Mouse (Mus musculus) layer of hippocampus, postnatal 36 days (tissue): ENCODE data around the gene Pcna. TPM values are rescaled to one million over a fixed set of nuclear protein-coding genes. Genes with fewer than 3 reads are reported as not detected.

Experiments
- DNase-seq, 2 experiments: peaks; one replicate each; pipeline ENCODE4 v3.0.0; 2022
- total RNA-seq, 2 experiments: library from RNA; stranded (reverse); gene quantifications; 2 replicates each; pipeline ENCODE4 v1.2.3; 2021

Gene Pcna
- total RNA-seq, 2 experiments from 2014 or later: 47.3 to 52.9 TPM

GRCm38 (mm10) chr2:132233985-132234765, 18.9 kb downstream of the Pcna start:
- no peak for DNase-seq

- no peak for DNase-seq
Measured at GRCm38 (mm10) chr2:132232413-132232945, 20.6 kb downstream of the Pcna start.

GRCm38 (mm10) chr2:132224359-132224758, 28.8 kb downstream of the Pcna start:
- DNase-seq: no peak

- DNase-seq: no peak
Measured at GRCm38 (mm10) chr2:132221611-132222073, 31.5 kb downstream of the Pcna start.

- DNase-seq: no peak
Measured at GRCm38 (mm10) chr2:132211995-132212656, 41.0 kb downstream of the Pcna start.

- no peak for DNase-seq
Measured at GRCm38 (mm10) chr2:132210806-132211312, 42.3 kb downstream of the Pcna start.

- DNase-seq: no peak
Measured at GRCm38 (mm10) chr2:132208246-132208881, 44.8 kb downstream of the Pcna start.

- no peak for DNase-seq
Measured at GRCm38 (mm10) chr2:132206316-132206881, 46.7 kb downstream of the Pcna start.

GRCm38 (mm10) chr2:132205549-132205948, 47.6 kb downstream of the Pcna start:
- DNase-seq: no peak

- no peak for DNase-seq
Measured at GRCm38 (mm10) chr2:132203773-132204172, 49.3 kb downstream of the Pcna start.

- DNase-seq: no peak
Measured at GRCm38 (mm10) chr2:132203186-132203585, 49.9 kb downstream of the Pcna start.

Other genes with a start within 250 kb of the Pcna start
- 10 to 100 TPM; 37.2 to 39.4 TPM for gene Rassf2, start 223.1 kb downstream of the Pcna start, total RNA-seq
- 10 to 100 TPM; 94.4 to 98.1 TPM for gene Slc23a2, start 108.2 kb downstream of the Pcna start, total RNA-seq
- gene Tmem230, start 5.5 kb downstream of the Pcna start, total RNA-seq: 10 to 100 TPM; 31.7 to 32.2 TPM
- gene Cds2, start 9.8 kb upstream of the Pcna start, total RNA-seq: 100 to 1,000 TPM; 255 to 262 TPM
- 1 to 10 TPM; 2.2 to 2.4 TPM for gene Prokr2, start 132.1 kb upstream of the Pcna start, total RNA-seq